Mouse (Mus musculus) layer of hippocampus, adult 9-11 months (tissue): ENCODE measurements around the gene Tmem178b.
A peak's percentile ranks its signal among the peaks of the same experiment; 100 is the strongest.

ENCODE experiments used
- DNase-seq: peaks from one replicate; pipeline ENCODE4 v3.0.0; 2022

The Tmem178b gene

DNA sequence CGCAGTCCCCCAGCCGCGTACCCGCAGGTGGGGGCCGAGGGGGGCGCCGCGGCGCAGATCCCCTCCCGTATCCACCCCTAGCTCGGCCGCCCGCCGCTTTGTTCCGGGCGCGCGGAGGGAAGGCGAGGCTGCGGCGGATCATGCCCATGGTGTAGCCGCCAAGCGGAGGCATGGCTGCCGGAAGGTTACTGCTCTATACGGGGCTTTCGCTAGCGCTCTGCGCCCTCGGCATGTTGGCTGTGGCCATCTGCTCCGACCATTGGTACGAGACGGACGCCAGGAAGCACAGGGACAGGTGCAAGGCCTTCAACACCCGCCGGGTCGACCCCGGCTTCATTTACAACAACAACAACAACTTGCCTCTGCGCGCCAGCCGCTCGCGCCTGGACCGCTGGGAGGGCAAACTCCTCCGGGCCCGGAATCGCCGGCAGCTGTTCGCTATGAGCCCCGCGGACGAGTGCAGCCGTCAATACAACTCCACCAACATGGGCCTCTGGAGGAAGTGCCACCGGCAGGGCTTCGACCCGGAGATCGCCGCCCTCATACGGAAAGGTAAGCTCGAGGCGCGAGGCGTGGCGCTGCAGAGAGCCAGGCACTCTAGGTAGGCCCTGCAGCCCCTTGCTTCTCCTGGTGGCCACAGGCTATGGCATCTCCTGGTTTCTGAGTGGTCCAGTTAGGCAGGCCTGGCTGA, at the start of gene Tmem178b:
Gene Tmem178b (plus strand): TSS at position 371 of the 691 bp plus-strand sequence.
- peak; percentile 25 for DNase-seq

GRCm38 (mm10) chr6:39828736-39829135, 44.3 kb upstream of the Tmem178b start:
- no peak for DNase-seq

GRCm38 (mm10) chr6:39843698-39844342, 29.3 kb upstream of the Tmem178b start:
- DNase-seq = no peak

- no peak for DNase-seq
Measured at GRCm38 (mm10) chr6:39847538-39847937, 25.5 kb upstream of the Tmem178b start.

GRCm38 (mm10) chr6:39848766-39849165, 24.3 kb upstream of the Tmem178b start:
- no peak for DNase-seq

DNA sequence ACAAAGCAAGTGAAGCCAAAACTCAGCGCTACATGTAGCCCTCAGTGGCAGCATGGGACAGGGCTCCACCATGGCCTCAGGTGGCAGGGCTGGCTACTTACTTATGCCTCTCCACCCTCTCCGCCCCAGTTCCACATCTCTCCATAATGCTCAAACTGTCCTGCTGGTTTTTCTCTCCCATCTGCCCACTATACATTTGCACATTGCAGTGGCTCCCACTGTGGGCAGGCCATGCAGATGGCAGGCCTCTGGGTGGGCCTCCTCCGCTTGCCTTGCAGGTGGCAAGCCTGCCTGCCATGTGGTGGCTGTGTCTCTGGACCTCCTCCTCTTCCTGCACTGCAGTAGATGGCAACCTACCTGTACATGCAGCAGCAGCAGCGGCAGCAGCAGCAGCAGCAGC, 23.4 kb upstream of the Tmem178b start:
- DNase-seq = no peak

DNA sequence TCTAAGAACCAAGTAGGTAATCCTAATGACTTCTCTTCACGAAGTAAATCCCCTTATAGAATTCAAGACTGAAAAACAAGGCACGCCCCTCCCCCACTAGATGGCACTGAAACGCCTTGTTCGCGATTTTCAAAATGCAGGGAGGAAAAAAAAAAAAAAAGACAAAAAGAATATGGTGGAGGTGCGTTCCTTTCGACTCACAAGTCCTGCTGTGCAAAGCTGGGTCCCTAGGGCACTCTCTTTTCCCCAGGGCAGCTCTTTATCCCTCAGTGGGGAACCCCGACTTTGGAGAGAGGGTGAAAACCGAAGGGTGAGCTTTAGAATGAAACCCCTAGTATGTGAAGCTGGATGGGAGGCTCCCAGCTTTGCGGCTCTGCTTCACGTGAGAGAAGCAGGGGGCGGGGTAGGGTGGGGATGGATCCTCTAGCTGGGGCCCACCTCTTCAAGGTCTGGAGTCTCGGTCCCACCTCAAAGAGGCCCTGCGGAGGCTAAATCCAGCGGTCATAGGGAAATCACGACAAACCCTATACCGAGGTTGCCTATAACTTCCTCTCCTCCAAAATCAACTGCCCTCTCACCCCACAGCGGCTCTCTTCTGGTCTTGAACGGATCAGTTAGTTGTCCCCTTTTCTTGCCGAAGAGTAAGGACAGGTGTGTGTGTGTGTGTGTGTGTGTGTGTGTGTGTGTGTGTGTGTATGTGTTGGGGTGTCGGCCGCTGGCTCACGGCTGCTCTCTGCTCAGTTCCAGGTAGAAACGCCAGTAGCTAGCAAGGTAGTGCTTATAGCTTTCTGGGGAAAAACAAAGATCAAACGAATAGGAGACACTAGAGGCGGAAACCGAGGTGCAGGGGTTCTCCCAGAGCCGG, 2.6 kb upstream of the Tmem178b start:
- DNase-seq = peak; percentile 46

- peak; percentile 87 for DNase-seq
Measured at GRCm38 (mm10) chr6:39871381-39872305, 1.4 kb upstream of the Tmem178b start.

DNA sequence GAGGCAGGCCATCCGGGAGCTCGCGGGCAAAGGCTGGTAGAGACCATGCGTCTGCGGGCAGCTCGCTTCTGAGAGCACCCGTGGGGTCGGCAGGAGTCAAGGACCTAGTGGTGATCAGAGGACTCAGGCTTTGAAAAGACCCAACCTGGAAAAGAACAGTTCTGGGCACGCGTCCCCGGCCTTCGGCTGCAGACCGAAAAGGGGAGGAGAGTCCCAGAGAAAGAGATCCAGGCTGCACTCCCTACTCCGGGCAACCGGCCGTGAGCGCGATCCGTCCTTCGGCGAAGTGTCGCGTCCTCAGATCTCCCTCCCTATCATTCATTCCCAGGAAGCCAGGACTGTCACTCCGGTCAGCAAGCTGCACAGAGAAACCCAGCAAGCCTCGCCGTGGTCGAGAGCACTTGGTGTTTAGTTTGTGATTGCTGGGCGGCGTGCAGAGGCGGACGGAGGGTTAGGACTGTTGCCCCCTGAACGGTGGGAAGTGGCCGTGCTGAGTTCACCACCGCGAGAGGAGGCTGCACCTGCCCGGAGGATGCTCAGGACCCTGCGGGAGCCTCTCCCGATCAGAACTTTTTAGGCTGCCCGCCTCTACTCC, 668 bp upstream of the Tmem178b start:
- no peak for DNase-seq

GRCm38 (mm10) chr6:39875186-39875585, 2.1 kb downstream of the Tmem178b start:
- DNase-seq = peak; percentile 28

- DNase-seq = no peak
Measured at GRCm38 (mm10) chr6:39876444-39876843, 3.4 kb downstream of the Tmem178b start.

- no peak for DNase-seq
Measured at GRCm38 (mm10) chr6:39890811-39891210, 17.7 kb downstream of the Tmem178b start.

GRCm38 (mm10) chr6:39896500-39896899, 23.4 kb downstream of the Tmem178b start:
- DNase-seq = no peak

DNA sequence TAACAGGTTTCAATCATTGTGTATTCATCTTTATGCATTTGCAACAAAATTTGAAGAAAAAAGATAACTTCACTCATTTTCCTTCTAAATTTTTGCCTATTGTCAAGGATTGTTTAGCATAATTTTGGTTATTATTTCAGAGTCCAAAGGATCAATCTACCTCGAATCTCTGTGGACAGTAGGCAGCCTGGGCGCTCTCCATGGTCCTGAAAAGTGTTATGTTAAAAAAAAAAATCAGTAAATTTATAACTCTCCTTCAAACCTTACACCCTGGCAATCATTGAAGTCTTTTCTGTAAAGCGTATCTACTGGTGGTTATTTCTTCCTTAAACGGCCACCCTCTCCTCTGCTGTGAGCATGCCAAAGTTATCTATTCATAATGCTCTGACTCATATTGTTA, 26.2 kb downstream of the Tmem178b start:
- DNase-seq = no peak

DNA sequence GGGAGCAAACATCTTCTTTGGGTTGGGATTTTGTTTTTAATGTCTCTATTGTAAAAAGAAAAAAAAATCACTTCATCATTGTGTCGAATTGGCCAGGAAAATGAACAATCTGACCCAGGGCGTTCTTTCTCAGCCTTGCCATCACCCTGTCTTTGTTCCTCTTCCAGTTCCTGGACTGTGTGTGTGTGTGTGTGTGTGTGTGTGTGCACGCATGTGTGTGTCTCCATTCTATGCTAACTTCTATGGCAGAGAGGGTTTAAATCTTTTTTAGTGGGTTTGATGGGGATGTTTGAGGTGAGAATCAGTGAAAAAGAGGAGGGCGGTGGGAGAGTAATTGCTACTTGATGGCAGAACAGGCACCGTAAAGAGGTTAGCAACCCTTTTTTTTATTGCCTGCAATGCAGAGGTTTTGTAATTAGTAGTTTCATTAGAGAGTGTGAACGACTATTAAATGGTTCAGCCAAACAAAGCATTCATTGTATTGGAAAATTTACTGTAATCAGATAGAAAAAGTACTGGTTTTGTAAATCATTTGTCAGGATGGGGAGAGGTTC, 30.2 kb downstream of the Tmem178b start:
- no peak for DNase-seq

GRCm38 (mm10) chr6:39903845-39904244, 30.8 kb downstream of the Tmem178b start:
- peak; percentile 89 for DNase-seq

DNA sequence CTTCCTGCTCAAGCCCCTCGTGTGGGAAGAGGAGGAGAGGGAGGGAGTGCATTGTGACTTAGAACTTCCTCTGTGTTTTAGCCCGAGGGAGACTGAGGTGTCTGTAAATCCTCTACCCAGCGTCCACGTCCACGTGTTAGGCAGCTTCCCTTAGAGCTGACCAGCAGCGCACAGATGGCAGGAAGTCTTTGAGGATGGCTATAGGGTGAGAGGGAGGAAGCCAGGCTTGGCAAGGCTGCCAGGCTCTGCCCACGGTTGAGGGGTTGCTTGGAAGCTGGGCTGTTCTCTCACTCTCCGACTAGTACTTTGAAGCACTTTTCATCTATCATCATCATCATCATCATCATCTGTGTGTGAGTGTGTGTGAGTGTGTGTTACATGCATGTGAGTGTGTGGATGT, 41.9 kb downstream of the Tmem178b start:
- DNase-seq = no peak

DNA sequence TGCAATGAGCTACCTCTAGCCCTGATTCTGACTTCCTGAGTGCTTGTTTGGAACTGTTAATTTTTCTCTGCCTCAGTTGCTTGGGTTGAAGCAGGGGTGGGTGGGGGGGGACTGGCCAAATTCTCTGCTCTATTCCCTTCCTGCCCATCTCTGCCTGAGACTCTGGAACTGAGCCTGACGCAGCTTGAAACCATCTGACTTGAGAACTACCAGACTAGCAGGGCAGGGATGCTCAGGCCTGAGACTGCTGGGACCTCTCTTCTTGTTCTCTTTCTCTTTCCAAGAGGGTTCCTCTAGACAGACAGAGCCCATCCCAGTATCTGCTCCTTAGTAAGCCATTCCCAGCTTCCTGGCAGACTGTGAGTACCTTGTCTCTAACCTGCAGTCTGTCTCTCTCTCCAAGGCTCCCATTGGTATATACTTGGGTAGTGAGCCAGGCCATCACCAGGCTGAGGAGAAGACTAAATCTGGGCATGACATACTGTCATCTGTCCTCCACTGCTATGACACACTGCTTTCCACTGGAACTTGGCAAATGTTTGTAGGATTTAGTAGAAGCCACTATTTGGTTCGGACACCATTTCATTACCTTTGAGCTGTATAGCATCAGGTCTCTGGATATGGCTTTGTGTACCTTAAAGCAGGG, 42.7 kb downstream of the Tmem178b start:
- no peak for DNase-seq

DNA sequence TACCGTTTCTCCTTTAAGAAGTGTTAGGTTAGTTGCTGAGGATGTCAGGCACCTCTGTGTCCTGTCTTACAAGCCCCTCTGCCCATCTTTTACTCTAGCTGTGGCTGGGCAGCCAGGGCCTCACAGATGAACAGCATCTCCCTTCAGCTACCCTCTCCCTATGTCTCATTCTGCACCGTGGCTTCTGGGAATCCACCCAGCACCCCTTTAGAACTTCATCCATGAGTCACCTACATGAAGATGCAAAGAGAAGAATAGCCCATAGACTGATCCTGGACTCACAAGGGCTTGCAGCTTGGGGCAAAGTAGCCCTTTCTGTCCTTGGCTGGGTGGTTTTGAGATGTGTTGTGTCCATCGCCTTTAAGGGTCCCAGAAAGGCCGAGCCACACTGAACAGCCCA, 43.4 kb downstream of the Tmem178b start:
- DNase-seq = no peak

DNA sequence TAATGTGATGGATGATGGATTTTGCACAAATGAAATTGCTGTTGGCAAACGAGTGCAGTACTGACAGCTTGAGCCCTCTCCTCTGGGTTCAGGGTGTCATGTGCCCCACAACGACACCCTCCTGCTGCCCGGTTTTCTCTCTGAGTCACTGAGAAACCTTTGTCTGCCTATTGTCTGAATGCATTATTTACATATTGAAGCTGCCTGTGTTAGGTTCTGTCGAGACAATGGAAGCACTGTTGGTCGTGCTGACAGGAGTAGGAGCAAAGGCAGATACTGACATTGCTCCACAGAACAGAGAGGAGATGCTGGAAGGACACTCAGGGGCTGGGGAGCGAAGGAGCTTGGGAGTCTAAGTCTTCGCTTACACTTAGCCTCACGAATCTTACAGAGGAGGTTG, 44.2 kb downstream of the Tmem178b start:
- peak; percentile 78 for DNase-seq

GRCm38 (mm10) chr6:39917729-39918128, 44.7 kb downstream of the Tmem178b start:
- DNase-seq = no peak
